Mouse (Mus musculus) urinary bladder, postnatal 36 days (tissue): ENCODE data around the gene Fibp.

ENCODE experiments used
- DNase-seq, 2 experiments: peaks; one replicate each; pipeline ENCODE4 v3.0.0; 2022; ENCODE audit warnings: low spot score in 2 of 2, mixed read lengths in 1 of 2

The Fibp gene

GRCm38 (mm10) chr19:5460465-5460911 lies at the start of gene Fibp:
Gene Fibp (plus strand): TSS chr19:5460615.
- peak; percentile 88 to 90 for DNase-seq

GRCm38 (mm10) chr19:5410641-5411040 lies 49.8 kb upstream of the Fibp start:
- no peak for DNase-seq

- no peak for DNase-seq
These were observed 48.5 kb upstream of the Fibp start for GRCm38 (mm10) chr19:5411961-5412360.

- DNase-seq: no peak
These were observed 46.6 kb upstream of the Fibp start for GRCm38 (mm10) chr19:5413840-5414239.

GRCm38 (mm10) chr19:5414534-5414957 lies 45.9 kb upstream of the Fibp start:
- peak in 1 of 2 experiments; percentile 54 for DNase-seq

GRCm38 (mm10) chr19:5418750-5419466 lies 41.5 kb upstream of the Fibp start:
- no peak for DNase-seq

GRCm38 (mm10) chr19:5419630-5420029 lies 40.8 kb upstream of the Fibp start:
- no peak for DNase-seq

- DNase-seq: no peak
These were observed 39.8 kb upstream of the Fibp start for GRCm38 (mm10) chr19:5420579-5420978.

- no peak for DNase-seq
These were observed 38.6 kb upstream of the Fibp start for GRCm38 (mm10) chr19:5421784-5422183.

GRCm38 (mm10) chr19:5422267-5422666 lies 38.1 kb upstream of the Fibp start:
- DNase-seq: no peak

GRCm38 (mm10) chr19:5422895-5423443 lies 37.4 kb upstream of the Fibp start:
- no peak for DNase-seq

GRCm38 (mm10) chr19:5423561-5423960 lies 36.9 kb upstream of the Fibp start:
- no peak for DNase-seq

- DNase-seq: peak; percentile 69 to 72
These were observed 36.2 kb upstream of the Fibp start for GRCm38 (mm10) chr19:5424092-5424781.

GRCm38 (mm10) chr19:5424782-5425741 lies 35.4 kb upstream of the Fibp start, which contains the start of the genes Drap1 and AI837181:
Gene Drap1 (minus strand): TSS chr19:5424979.
Gene AI837181 (plus strand): TSS chr19:5425144.
- peak; percentile 88 to 94 for DNase-seq

- no peak for DNase-seq
These were observed 34.4 kb upstream of the Fibp start for GRCm38 (mm10) chr19:5425906-5426565.

- no peak for DNase-seq
These were observed 33.6 kb upstream of the Fibp start for GRCm38 (mm10) chr19:5426640-5427290.

- DNase-seq: no peak
These were observed 32.3 kb upstream of the Fibp start for GRCm38 (mm10) chr19:5428083-5428482.

GRCm38 (mm10) chr19:5429219-5429618 lies 31.2 kb upstream of the Fibp start:
- no peak for DNase-seq

GRCm38 (mm10) chr19:5429806-5430205 lies 30.6 kb upstream of the Fibp start:
- DNase-seq: peak in 1 of 2 experiments; percentile 80

- DNase-seq: no peak
These were observed 30.0 kb upstream of the Fibp start for GRCm38 (mm10) chr19:5430408-5430807.
